8 mouse cellular contexts compared by ENCODE assay signal in the genomic region with DNA sequence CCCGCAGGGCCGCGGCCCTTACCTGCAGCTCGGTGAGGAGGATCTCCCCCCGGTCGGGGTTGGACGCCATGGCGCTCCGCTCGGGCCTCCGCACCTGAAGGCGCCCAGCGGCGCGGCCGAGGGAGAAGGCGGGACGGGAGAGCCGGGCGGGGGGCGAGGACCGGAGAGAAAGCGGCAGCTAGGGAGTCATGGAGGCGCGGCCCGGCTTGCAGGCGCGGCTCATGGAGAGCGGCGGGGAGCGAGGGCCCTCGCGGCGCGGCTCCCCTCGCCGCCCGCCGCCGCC. TPM values are rescaled to one million over a fixed set of nuclear protein-coding genes. Genes with fewer than 3 reads are reported as not detected.
DNase-seq lines count a peak whose midpoint lies in the region; ATAC-seq and TF ChIP-seq lines count a peak whose summit lies in the region.

No protein-coding gene starts in this region.

- TF ChIP-seq CTCF in left cerebral cortex, adult 2 months (IDR thresholded peaks at IDR 0.05), result no peak
- TF ChIP-seq CTCF in cortical plate, adult 2 months (IDR thresholded peaks at IDR 0.05; ENCODE audit: extremely low read depth, insufficient read depth, low read length), result no peak
- no peak for TF ChIP-seq CTCF in midbrain, postnatal 0 days (IDR thresholded peaks at IDR 0.05)

- no peak for DNase-seq in left cerebral cortex, adult 2 months (ENCODE audit: extremely low spot score in 1 of 2, low spot score in 2 of 2)
- no peak for DNase-seq in left cerebral cortex, postnatal 25 days (ENCODE audit: low spot score in 2 of 2)
- no peak for DNase-seq in midbrain, postnatal 0 days (ENCODE audit: low spot score)
- no peak for DNase-seq in adrenal gland, adult (ENCODE audit: inconsistent age in 2 of 2, low spot score in 1 of 2)
- DNase-seq in urinary bladder, adult 18-20 months (ENCODE audit: low spot score in 2 of 2), result no peak
- no peak for DNase-seq in MN1 (ENCODE audit: low spot score)

- intact Hi-C loops in left cerebral cortex, adult 2 months (cut with DNase I), result loop anchor here (5.0 kb wide), 1 partner anchor 114 kb away; a partner anchor contains a TSS
- intact Hi-C loops in left cerebral cortex, postnatal 25 days (cut with DNase I), result loop anchor here (10.0 kb wide), 1 partner anchor 1323 kb away; a partner anchor contains a TSS

- no peak for ATAC-seq in hindbrain, embryonic 15.5 days (ENCODE audit: low FRiP score, low read depth)
- ATAC-seq in midbrain, postnatal 0 days (ENCODE audit: low FRiP score), result no peak; the same call in none of the 2 replicates

- peak overlapping the region; percentile 93 for H3K9ac ChIP-seq in hindbrain, embryonic 15.5 days
- peak overlapping the region; percentile 92 for H3K9ac ChIP-seq in midbrain, postnatal 0 days (replicated peaks; ENCODE audit: low read length, poor library complexity, severe bottlenecking)

- peak overlapping the region; percentile 79 for H3K27ac ChIP-seq in left cerebral cortex, adult 2 months
- H3K27ac ChIP-seq in cortical plate, adult 2 months (ENCODE audit: insufficient read depth, low read length), result peak overlapping the region; percentile 76; the same call in 1 of the 2 replicates
- peak overlapping the region; percentile 92 for H3K27ac ChIP-seq in hindbrain, embryonic 15.5 days (replicated peaks)
- peak overlapping the region; percentile 92 for H3K27ac ChIP-seq in midbrain, postnatal 0 days (ENCODE audit: low read depth, low read length)

- WGBS in hindbrain, embryonic 15.5 days, result 0% methylated on average over 26 of the region's 40 CpGs
- WGBS in midbrain, postnatal 0 days, result 0% methylated on average over 11 of the region's 40 CpGs

- H3K36me3 ChIP-seq in hindbrain, embryonic 15.5 days, result no peaks in the 10 kb centered on the region
- no peaks in the 10 kb centered on the region for H3K36me3 ChIP-seq in midbrain, postnatal 0 days (ENCODE audit: insufficient read depth, low read length)

- H3K4me2 ChIP-seq in hindbrain, embryonic 15.5 days, result peak overlapping the region; percentile 71
- H3K4me2 ChIP-seq in midbrain, postnatal 0 days (ENCODE audit: low read depth, low read length, poor library complexity, severe bottlenecking), result peak overlapping the region; percentile 71

- no peaks in the 10 kb centered on the region for H3K27me3 ChIP-seq in hindbrain, embryonic 15.5 days
- H3K27me3 ChIP-seq in midbrain, postnatal 0 days (ENCODE audit: insufficient read depth, low read length), result no peaks in the 10 kb centered on the region

- no peaks in the 10 kb centered on the region for H3K9me3 ChIP-seq in hindbrain, embryonic 15.5 days
- no peaks in the 10 kb centered on the region for H3K9me3 ChIP-seq in midbrain, postnatal 0 days (ENCODE audit: low read length)

- peak overlapping the region; percentile 96 for H3K4me3 ChIP-seq in left cerebral cortex, adult 2 months
- peak overlapping the region; percentile 54 for H3K4me3 ChIP-seq in cortical plate, adult 2 months (ENCODE audit: insufficient read depth, low read length)
- peak overlapping the region; percentile 100 for H3K4me3 ChIP-seq in hindbrain, embryonic 15.5 days
- peak overlapping the region; percentile 100 for H3K4me3 ChIP-seq in midbrain, postnatal 0 days (ENCODE audit: low read depth, low read length)

- TF ChIP-seq POLR2A in cortical plate, adult 2 months (IDR thresholded peaks at IDR 0.05; ENCODE audit: extremely low read depth, insufficient read depth, low read length), result no peak

- H3K4me1 ChIP-seq in cortical plate, adult 2 months (ENCODE audit: control insufficient read depth, insufficient read depth, low read length), result no peaks in the 10 kb centered on the region
- H3K4me1 ChIP-seq in hindbrain, embryonic 15.5 days (replicated peaks), result peaks cover 9% of the 10 kb centered on the region
- no peaks in the 10 kb centered on the region for H3K4me1 ChIP-seq in midbrain, postnatal 0 days (ENCODE audit: insufficient read depth, low read length)

RNA-seq across cellular contexts. Expression of a gene that starts 0.3 kb away (rescaled TPM):
- 10 to 100 TPM; 37.0 to 39.8 TPM for total RNA-seq in left cerebral cortex, adult 2 months (2021)
- 10 to 100 TPM; 27.7 to 36.8 TPM for total RNA-seq in left cerebral cortex, postnatal 25 days (2021)
- 12.1 TPM in 2 replicates for polyA plus RNA-seq in cortical plate, adult 2 months (2012; rRNA removed)
- 20.4 and 22.8 TPM in 2 replicates for polyA plus RNA-seq in hindbrain, embryonic 15.5 days (2015; fragmentation: Nextera tagmentation; extraction: Ambion mirVana)
- total RNA-seq in midbrain, postnatal 0 days (2014; rRNA removed), result 20.9 and 27.2 TPM in 2 replicates
- polyA plus RNA-seq in midbrain, postnatal 0 days (2015; fragmentation: Nextera tagmentation; extraction: Ambion mirVana), result 15.5 and 24.1 TPM in 2 replicates
